Mouse (Mus musculus): ENCODE data around the gene Elfn2. TPM values are rescaled to one million over a fixed set of nuclear protein-coding genes. Genes with fewer than 3 reads are reported as not detected.

Gene Elfn2
- total RNA-seq, 2 experiments from 2014 or later: 127 to 138 TPM

- DNase-seq (ENCODE audit: low spot score in 2 of 2): no peak
Observed at GRCm38 (mm10) chr15:78726697-78727096, 8.1 kb upstream of the Elfn2 start.

GRCm38 (mm10) chr15:78720532-78720931, 2.0 kb upstream of the Elfn2 start:
- no peak for DNase-seq (ENCODE audit: low spot score in 2 of 2)

- peak; percentile 84 to 87 for DNase-seq (ENCODE audit: low spot score in 2 of 2)
Observed at GRCm38 (mm10) chr15:78720094-78720493, 1.5 kb upstream of the Elfn2 start.

- peak in 1 of 2 experiments; percentile 48 for DNase-seq (ENCODE audit: low spot score in 2 of 2)
Observed at GRCm38 (mm10) chr15:78719416-78719815, 845 bp upstream of the Elfn2 start.

GRCm38 (mm10) chr15:78716936-78717335, 1.6 kb downstream of the Elfn2 start:
- DNase-seq (ENCODE audit: low spot score in 2 of 2): peak in 1 of 2 experiments; percentile 43

GRCm38 (mm10) chr15:78715856-78716255, 2.7 kb downstream of the Elfn2 start:
- DNase-seq (ENCODE audit: low spot score in 2 of 2): no peak

GRCm38 (mm10) chr15:78713751-78714150, 4.8 kb downstream of the Elfn2 start:
- peak in 1 of 2 experiments; percentile 56 for DNase-seq (ENCODE audit: low spot score in 2 of 2)

- peak; percentile 41 to 49 for DNase-seq (ENCODE audit: low spot score in 2 of 2)
Observed at GRCm38 (mm10) chr15:78712335-78713258, 6.0 kb downstream of the Elfn2 start.

- DNase-seq (ENCODE audit: low spot score in 2 of 2): peak; percentile 40 to 44
Observed at GRCm38 (mm10) chr15:78711935-78712334, 6.6 kb downstream of the Elfn2 start.

GRCm38 (mm10) chr15:78710634-78711033, 7.9 kb downstream of the Elfn2 start:
- DNase-seq (ENCODE audit: low spot score in 2 of 2): peak; percentile 42 to 55

GRCm38 (mm10) chr15:78709767-78710166, 8.8 kb downstream of the Elfn2 start:
- DNase-seq (ENCODE audit: low spot score in 2 of 2): peak; percentile 73 to 79

GRCm38 (mm10) chr15:78706630-78707029, 11.9 kb downstream of the Elfn2 start:
- DNase-seq (ENCODE audit: low spot score in 2 of 2): no peak

GRCm38 (mm10) chr15:78704824-78705223, 13.7 kb downstream of the Elfn2 start:
- peak in 1 of 2 experiments; percentile 71 for DNase-seq (ENCODE audit: low spot score in 2 of 2)

- DNase-seq (ENCODE audit: low spot score in 2 of 2): no peak
Observed at GRCm38 (mm10) chr15:78704007-78704406, 14.6 kb downstream of the Elfn2 start.

GRCm38 (mm10) chr15:78700420-78700819, 18.2 kb downstream of the Elfn2 start:
- no peak for DNase-seq (ENCODE audit: low spot score in 2 of 2)

- DNase-seq (ENCODE audit: low spot score in 2 of 2): no peak
Observed at GRCm38 (mm10) chr15:78699513-78699912, 19.1 kb downstream of the Elfn2 start.

- DNase-seq (ENCODE audit: low spot score in 2 of 2): peak; percentile 63 to 75
Observed at GRCm38 (mm10) chr15:78698491-78699135, 20.0 kb downstream of the Elfn2 start.

GRCm38 (mm10) chr15:78698084-78698483, 20.5 kb downstream of the Elfn2 start:
- DNase-seq (ENCODE audit: low spot score in 2 of 2): peak; percentile 68 to 79

- no peak for DNase-seq (ENCODE audit: low spot score in 2 of 2)
Observed at GRCm38 (mm10) chr15:78695745-78696144, 22.8 kb downstream of the Elfn2 start.

GRCm38 (mm10) chr15:78692505-78692904, 26.1 kb downstream of the Elfn2 start:
- no peak for DNase-seq (ENCODE audit: low spot score in 2 of 2)

- no peak for DNase-seq (ENCODE audit: low spot score in 2 of 2)
Observed at GRCm38 (mm10) chr15:78690716-78691115, 27.9 kb downstream of the Elfn2 start.

- DNase-seq (ENCODE audit: low spot score in 2 of 2): no peak
Observed at GRCm38 (mm10) chr15:78686910-78687309, 31.7 kb downstream of the Elfn2 start.

Data from layer of hippocampus, postnatal 10 days (tissue).